Mouse (Mus musculus) thymus, postnatal 10 days (tissue): ENCODE data around the gene Rgs6.

Source experiments
- DNase-seq, 2 experiments: peaks; one replicate each; pipeline ENCODE4 v3.0.0; 2021; ENCODE audit warnings: low spot score in 2 of 2

Gene Rgs6

GRCm38 (mm10) chr12:83087010-83087409, 498.9 kb downstream of the Rgs6 start:
- no peak for DNase-seq

GRCm38 (mm10) chr12:83087555-83087954, 499.5 kb downstream of the Rgs6 start:
- no peak for DNase-seq

DNA sequence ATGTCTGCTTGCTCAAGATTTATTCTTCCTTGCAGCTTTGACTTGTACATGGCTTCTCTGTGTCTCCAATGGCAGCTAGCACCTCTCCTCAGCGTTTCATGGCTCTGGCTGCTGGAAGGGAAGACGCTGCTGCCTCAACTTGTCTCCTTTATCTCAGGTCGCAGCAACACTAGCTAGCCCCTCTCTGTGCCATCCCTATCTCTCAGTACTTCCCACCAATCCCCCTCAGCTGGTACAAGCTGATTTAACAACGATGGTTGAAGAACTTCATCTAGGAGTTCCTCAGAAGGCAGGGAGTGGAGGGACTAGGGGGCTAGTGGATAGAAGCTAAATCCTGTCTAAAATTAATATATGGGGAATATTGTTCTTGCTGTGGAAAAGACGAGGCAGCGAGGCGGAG, 503.9 kb downstream of the Rgs6 start:
- no peak for DNase-seq

GRCm38 (mm10) chr12:83097787-83098186, 509.7 kb downstream of the Rgs6 start:
- DNase-seq, result no peak

DNA sequence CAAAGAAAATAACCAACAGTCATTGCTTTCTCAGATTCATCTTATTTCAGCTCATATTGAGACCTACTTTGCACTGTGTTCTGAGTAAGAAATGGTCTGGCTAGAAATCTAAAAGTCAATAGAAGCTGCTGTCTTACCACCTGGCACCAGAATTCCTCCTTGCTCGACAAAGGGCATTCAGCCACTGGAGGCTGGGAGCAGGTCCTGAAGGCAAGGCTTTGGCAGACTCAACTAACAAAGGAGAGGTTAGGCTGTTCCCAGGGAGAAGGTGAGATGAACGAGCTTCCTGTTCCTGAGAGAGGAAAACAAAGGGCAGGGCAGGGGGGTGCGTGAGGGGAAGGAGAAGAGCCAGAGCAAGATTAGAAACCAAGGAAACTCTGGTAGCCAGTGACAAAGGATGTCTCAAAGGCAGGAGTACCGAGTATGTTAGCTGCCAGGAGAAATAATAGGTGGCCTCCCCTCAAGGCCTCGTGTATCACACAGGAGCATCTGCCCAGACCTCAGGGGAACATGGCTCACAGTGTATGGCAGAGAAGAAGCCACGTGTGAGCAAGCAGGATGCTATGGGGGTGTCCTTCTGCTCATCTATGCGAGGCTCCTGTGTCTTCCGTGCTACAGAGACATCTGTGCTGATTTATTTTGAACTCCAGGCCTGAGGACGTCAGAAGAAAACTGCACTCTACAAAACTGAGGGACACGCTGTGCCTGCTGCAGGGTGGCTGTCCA, 510.7 kb downstream of the Rgs6 start:
- no peak for DNase-seq

DNA sequence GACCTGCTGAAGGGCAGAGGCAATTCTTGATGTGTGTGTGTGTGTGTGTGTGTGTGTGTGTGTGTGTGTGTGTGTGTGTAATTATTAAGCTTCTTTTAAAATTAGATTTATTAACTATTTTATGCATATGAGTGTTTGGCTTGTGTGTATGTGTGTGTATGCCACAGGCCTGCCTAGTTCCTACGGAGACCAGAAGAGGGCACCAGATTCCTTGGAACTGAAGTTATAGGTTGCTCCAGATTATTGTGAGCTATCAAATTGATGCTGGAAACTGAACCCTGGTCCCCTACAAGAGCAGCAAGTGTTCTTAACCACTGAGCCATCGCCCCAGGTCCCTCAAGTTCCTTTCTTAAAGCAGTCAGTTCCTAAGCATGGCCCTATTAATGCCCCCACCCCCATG, 511.8 kb downstream of the Rgs6 start:
- DNase-seq, result no peak

DNA sequence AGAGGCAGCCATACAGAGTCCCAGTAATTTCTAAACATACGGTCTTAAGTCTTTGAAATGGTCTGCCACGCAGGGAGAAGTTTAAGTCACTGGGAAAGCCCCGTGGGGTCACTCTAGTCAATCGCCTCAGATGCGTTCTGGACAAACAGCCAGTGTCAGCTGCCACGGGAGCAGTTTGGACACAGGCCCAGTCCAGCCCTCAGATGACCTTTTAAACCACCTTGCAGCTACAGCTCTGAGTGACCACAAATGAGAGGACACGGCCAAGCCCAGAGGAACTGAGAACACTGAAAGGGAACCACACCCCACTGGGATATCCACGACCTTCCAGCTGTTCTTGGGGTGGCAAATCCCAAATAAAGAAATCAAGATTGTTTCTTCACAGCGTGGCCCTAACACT, 512.3 kb downstream of the Rgs6 start:
- DNase-seq, result no peak

GRCm38 (mm10) chr12:83100848-83101247, 512.8 kb downstream of the Rgs6 start:
- no peak for DNase-seq

GRCm38 (mm10) chr12:83105514-83106119, 517.5 kb downstream of the Rgs6 start:
- no peak for DNase-seq

- DNase-seq, result no peak
Measured at GRCm38 (mm10) chr12:83106120-83106517, 518.0 kb downstream of the Rgs6 start.

- DNase-seq, result no peak
Measured at GRCm38 (mm10) chr12:83109486-83109885, 521.4 kb downstream of the Rgs6 start.

GRCm38 (mm10) chr12:83109891-83110630, 522.0 kb downstream of the Rgs6 start:
- DNase-seq, result no peak

DNA sequence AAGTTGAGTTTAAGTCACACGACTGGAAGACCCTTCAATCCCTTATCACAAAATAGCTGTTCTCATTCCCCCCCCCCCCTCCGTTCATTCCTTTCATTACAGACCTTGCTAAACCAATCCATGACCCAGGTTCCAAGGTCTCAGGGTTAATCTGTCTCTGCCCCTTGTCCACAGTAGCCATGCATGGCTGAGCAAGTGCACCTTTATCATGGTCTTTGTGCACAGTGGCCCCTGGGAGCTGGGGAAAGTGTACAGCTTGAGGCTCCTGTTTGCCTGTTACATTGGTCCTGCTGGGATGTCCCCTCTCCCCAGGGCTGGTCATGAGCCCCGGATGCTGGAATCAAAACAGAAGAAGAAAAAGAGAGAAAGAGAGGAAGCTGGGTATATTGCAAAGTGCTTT, 522.6 kb downstream of the Rgs6 start:
- no peak for DNase-seq

DNA sequence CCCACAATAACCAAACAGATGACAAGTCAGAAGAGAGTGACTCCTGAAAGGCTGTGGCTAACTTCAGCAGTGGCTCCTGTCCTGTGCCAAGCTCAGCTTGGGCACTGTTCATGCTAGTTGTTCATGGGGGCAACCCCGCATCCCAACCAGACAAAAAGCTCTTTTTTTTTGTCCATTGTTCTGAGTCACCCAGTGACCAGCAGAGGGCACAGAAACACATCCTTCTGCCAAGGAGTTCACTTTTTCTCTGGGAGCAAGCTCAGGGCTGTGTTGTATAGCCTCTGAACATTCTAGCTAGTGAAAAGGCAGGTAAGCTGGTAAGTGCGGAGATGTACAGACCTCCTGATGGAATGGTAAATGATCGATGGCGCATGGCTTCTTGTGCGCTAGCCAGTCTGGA, 524.2 kb downstream of the Rgs6 start:
- DNase-seq, result no peak

DNA sequence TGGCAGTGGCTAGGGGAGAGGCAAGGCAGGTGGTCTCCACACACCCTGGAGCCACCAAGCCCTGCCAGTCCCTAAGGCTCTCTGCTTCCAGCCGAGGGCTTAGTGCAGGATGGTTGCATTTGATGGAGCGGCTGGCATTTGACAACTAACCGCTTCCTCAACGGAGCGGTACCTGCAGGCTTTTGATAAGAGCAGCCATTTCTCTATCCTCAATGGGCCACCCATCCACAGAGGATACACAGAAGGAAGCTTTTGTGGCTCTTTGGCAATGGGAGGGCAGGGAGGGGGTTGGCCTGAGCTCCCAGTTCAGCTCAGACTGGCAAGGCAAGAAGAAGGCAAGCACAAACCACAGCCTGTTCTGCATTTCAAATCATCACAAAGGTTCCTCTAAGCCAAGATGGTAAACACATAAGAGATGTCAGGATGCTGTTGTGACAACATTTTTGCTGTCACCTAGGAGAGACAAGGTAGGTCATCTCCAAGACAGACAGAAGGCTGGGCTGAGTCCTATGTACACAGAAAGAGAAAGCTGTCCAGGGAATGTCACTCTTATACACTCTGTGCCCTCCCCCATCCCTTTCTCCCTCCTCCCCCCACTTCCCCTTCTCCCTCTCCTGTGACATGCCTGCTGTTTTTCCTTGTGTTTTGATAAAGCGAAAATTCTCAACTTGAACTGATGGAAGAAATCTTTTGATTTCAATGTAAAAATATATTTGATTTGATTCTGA, 525.0 kb downstream of the Rgs6 start:
- DNase-seq, result no peak

DNA sequence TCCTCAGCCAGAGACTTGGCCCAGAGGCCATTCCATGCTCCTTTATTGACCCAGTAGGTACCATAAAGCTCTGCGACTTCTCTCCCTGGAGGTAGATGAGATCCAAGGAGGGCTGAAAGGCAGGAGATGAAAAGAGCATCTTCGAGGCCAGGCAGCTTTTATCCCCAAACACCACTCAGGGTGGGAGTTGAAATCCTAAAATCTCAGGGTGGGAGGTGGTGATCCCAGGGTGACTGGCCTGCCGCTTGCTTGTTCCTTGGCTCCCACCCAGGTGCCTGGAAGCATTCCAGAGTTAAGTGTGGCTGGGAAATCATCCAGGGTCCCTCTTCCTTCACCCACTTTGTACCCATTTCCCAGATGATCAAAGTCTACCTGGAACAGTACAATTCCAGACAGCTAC, 525.9 kb downstream of the Rgs6 start:
- DNase-seq, result no peak

GRCm38 (mm10) chr12:83114396-83115053, 526.4 kb downstream of the Rgs6 start:
- peak in 1 of 2 experiments; percentile 17 for DNase-seq

DNA sequence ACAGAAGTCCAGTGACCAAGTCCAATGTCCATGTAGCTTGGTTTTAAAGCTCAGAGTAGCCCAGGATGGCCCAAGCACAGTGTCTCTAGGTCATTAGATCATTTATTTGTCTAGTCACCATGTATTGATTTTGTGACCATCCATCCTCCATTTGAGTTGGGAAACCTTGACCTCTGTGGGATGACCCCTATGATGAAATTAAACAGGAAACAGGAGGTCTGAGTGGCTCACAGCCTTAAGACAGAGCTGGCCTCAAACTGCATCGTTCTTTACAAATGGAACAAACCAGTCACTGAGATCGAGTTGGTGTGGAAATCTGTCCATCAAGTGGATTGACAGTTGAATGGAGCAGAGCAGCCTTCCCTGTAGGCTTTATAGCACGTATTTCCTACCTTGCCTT, 536.0 kb downstream of the Rgs6 start:
- DNase-seq, result no peak

DNA sequence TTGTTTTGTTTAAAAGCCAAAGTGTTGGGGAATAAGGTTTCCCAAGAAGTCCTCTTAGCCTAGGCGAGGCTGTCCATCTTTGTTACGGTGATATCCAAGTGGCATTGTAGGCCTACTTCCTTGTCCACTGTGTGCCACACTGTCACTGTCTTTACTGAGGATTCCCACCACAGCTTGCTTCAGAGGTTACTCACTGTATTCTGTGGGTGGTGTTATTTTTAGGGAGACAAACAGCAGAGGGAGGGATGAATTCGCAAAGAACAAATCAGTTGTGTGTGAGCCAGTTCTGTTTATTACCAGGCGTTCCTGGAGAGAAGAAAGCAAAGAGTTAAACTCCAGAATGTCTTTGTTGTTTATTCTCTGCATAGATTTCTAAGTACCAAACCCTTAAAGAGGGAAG, 537.2 kb downstream of the Rgs6 start:
- no peak for DNase-seq

GRCm38 (mm10) chr12:83126923-83127322, 538.8 kb downstream of the Rgs6 start:
- no peak for DNase-seq

DNA sequence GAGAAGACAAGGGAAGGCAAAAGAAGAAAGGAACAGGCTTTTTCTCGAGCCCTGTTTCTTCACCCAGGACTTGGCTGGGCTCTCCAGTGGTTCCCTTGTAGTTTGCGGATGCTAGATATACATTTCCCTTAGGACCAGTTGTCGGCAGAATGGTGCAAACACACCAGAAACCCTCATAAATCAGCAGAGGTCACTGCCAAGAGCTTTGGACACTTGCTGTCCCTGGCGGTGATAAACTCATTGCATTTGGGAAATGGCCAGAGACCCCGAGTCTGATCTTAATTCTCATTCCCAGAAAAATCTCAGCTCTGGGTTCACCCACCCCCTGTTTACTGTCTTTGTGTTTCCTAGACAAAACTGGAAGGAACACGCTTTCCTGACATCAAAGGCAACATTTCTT, 539.9 kb downstream of the Rgs6 start:
- no peak for DNase-seq

- no peak for DNase-seq
Measured at GRCm38 (mm10) chr12:83128606-83129005, 540.5 kb downstream of the Rgs6 start.
